Mouse (Mus musculus) heart, postnatal 0 days (tissue): ENCODE measurements around the gene Fryl.

Experiments
- CTCF ChIP-seq: IDR thresholded peaks from 2 replicates; pipeline ENCODE4 v1.5.1; 2016; ENCODE audit warnings: antibody characterized with exemption, control low read depth, low read depth
- EP300 ChIP-seq: IDR thresholded peaks from 2 replicates; pipeline ENCODE4 v1.6.1; 2016; ENCODE audit warnings: antibody characterized with exemption, low read depth

GRCm38 (mm10) chr5:73014745-73015144 is 241.7 kb downstream of the Fryl start:
- TF ChIP-seq CTCF (no peak), EP300 (no peak)
